Mouse (Mus musculus): ENCODE data around the gene Gm49373.

- TF ChIP-seq CTCF (IDR thresholded peaks at IDR 0.05; ENCODE audit: insufficient read depth, low read length) (0 out of 2 replicates have a peak, but pooled peaks have one; percentile 5), POLR2A (IDR thresholded peaks at IDR 0.05; ENCODE audit: borderline replicate concordance, extremely low read depth, low read depth, low read length) (no peak)
Measured at GRCm38 (mm10) chr9:21022726-21023125, 50.2 kb downstream of the Gm49373 start.

Data from lung, adult 2 months (tissue).